Mouse (Mus musculus) lung, embryonic 16.5 days (tissue): ENCODE measurements around the gene Rnf166. TPM values are rescaled to one million over a fixed set of nuclear protein-coding genes. Genes with fewer than 3 reads are reported as not detected.

Experiments
- ATAC-seq: fragments of 200-750 bp; cut with Nextera tagmentation; 2 replicates; pipeline ENCODE4 v1.8.0; 2017; ENCODE audit warnings: low read depth, mild to moderate bottlenecking, moderate library complexity
- H3K27ac ChIP-seq: fragments of 300-500 bp; sonication (generic); 2 replicates; pipeline ENCODE4 v1.5.1; 2014; ENCODE audit warnings: mild to moderate bottlenecking, control low read depth, low read length
- H3K27me3 ChIP-seq: fragments of 300-500 bp; sonication (generic); 2 replicates; pipeline ENCODE4 v1.6.1; 2014; ENCODE audit warnings: low read depth, low read length, mixed read lengths; ENCODE audit not compliant: control insufficient read depth, insufficient read depth
- H3K36me3 ChIP-seq: fragments of 300-500 bp; sonication (generic); 2 replicates; pipeline ENCODE4 v1.6.1; 2014; ENCODE audit warnings: low read length; ENCODE audit not compliant: control insufficient read depth, insufficient read depth
- H3K4me1 ChIP-seq: fragments of 300-500 bp; sonication (generic); replicated peaks from 2 replicates; pipeline ENCODE4 v1.6.1; 2014; ENCODE audit warnings: low read length, mixed read lengths; ENCODE audit not compliant: control insufficient read depth, insufficient read depth
- H3K4me2 ChIP-seq: fragments of 300-500 bp; sonication (generic); 2 replicates; pipeline ENCODE4 v1.6.1; 2014; ENCODE audit warnings: low read depth, low read length, control low read depth
- H3K4me3 ChIP-seq: fragments of 300-500 bp; sonication (generic); 2 replicates; pipeline ENCODE4 v1.5.1; 2014; ENCODE audit warnings: mild to moderate bottlenecking, low read length, control low read depth
- H3K9ac ChIP-seq: fragments of 300-500 bp; sonication (generic); 2 replicates; pipeline ENCODE4 v1.6.1; 2014; ENCODE audit warnings: low read length, control low read depth
- H3K9me3 ChIP-seq: fragments of 300-500 bp; sonication (generic); 2 replicates; pipeline ENCODE4 v1.6.1; 2016; ENCODE audit warnings: low read length; ENCODE audit not compliant: control insufficient read depth
- WGBS: fragments of 180-500 bp; shearing (Covaris S2); extraction: QIAGEN DNeasy Blood & Tissue Kit; methylation state at CpG from one replicate; pipeline ENCODE4 v1.1.7; 2014; 5-methylcytosine and 5-hydroxymethylcytosine counted together
- polyA plus RNA-seq: library from polyadenylated mRNA; unstranded; fragments of >200 nt; fragmentation: Nextera tagmentation; extraction: Ambion mirVana; gene quantifications from 2 replicates; pipeline ENCODE4 v1.2.1, GENCODE M21; 2015

Rnf166 gene
- polyA plus RNA-seq, 1 experiment from 2014 or later = 40.1 TPM

GRCm38 (mm10) chr8:122436146-122436545, 39.7 kb downstream of the Rnf166 start:
- peaks cover 18% of the 10 kb centered on the region for H3K4me1 ChIP-seq
- WGBS = 92% methylated on average over 9 of the region's 9 CpGs
- H3K9me3 ChIP-seq = 0 out of 2 replicates have a peak, but pooled peaks cover 5% of the 10 kb centered on the region
- peaks cover 4% of the 10 kb centered on the region for H3K36me3 ChIP-seq
- ATAC-seq = no peak
- no peak overlapping the region for H3K4me3 ChIP-seq
- H3K4me2 ChIP-seq = no peak overlapping the region
- H3K27ac ChIP-seq = no peak overlapping the region
- H3K27me3 ChIP-seq = no peaks in the 10 kb centered on the region
- H3K9ac ChIP-seq = no peak overlapping the region

- H3K4me2 ChIP-seq = no peak overlapping the region
- no peaks in the 10 kb centered on the region for H3K27me3 ChIP-seq
- H3K36me3 ChIP-seq = peaks cover 4% of the 10 kb centered on the region
- H3K4me1 ChIP-seq = peaks cover 19% of the 10 kb centered on the region
- H3K9ac ChIP-seq = no peak overlapping the region
- ATAC-seq = no peak
- WGBS = 90% methylated on average over 6 of the region's 6 CpGs
- no peak overlapping the region for H3K27ac ChIP-seq
- H3K9me3 ChIP-seq = 0 out of 2 replicates have a peak, but pooled peaks cover 5% of the 10 kb centered on the region
- H3K4me3 ChIP-seq = no peak overlapping the region
Observed at GRCm38 (mm10) chr8:122435375-122435774, 40.5 kb downstream of the Rnf166 start.

- H3K4me1 ChIP-seq = peaks cover 19% of the 10 kb centered on the region
- 53% methylated on average over 11 of the region's 11 CpGs for WGBS
- H3K9ac ChIP-seq = peak overlapping the region; percentile 89
Observed at GRCm38 (mm10) chr8:122433269-122433905, 42.5 kb downstream of the Rnf166 start.

GRCm38 (mm10) chr8:122432443-122433268, 43.2 kb downstream of the Rnf166 start, which contains the start of gene Cyba:
TSS of gene Cyba (minus strand) at chr8:122432930.
- H3K4me2 ChIP-seq = peak within 1 kb of the TSS; percentile 92
- peak within 1 kb of the TSS; percentile 73 for H3K4me3 ChIP-seq
- peaks cover 19% of the 10 kb centered on the region for H3K4me1 ChIP-seq
- peak; percentile 94 for ATAC-seq
- no peaks in the 10 kb centered on the region for H3K27me3 ChIP-seq
- peak within 1 kb of the TSS; percentile 85 for H3K27ac ChIP-seq
- peak within 1 kb of the TSS; percentile 89 for H3K9ac ChIP-seq
- 2% methylated on average over 40 of the region's 45 CpGs for WGBS
- H3K36me3 ChIP-seq = peaks cover 4% of the 10 kb centered on the region
- 0 out of 2 replicates have a peak, but pooled peaks cover 5% of the 10 kb centered on the region for H3K9me3 ChIP-seq

More at GRCm38 (mm10) chr8:122433269-122433905, 42.5 kb downstream of the Rnf166 start:
- peaks cover 4% of the 10 kb centered on the region for H3K36me3 ChIP-seq
- peak overlapping the region; percentile 28; the same call in 1 of the 2 replicates for H3K27ac ChIP-seq
- H3K4me2 ChIP-seq = peak overlapping the region; percentile 92
- peak overlapping the region; percentile 73 for H3K4me3 ChIP-seq
- H3K9me3 ChIP-seq = 0 out of 2 replicates have a peak, but pooled peaks cover 5% of the 10 kb centered on the region
- H3K27me3 ChIP-seq = no peaks in the 10 kb centered on the region
- peak; percentile 31 for ATAC-seq

- peak; percentile 9; the same call in 1 of the 2 replicates for ATAC-seq
- 26% methylated on average over 18 of the region's 18 CpGs for WGBS
Observed at GRCm38 (mm10) chr8:122431694-122432442, 44.0 kb downstream of the Rnf166 start.

GRCm38 (mm10) chr8:122430646-122431045, 45.2 kb downstream of the Rnf166 start:
- H3K4me1 ChIP-seq = peaks cover 19% of the 10 kb centered on the region

More at GRCm38 (mm10) chr8:122431694-122432442, 44.0 kb downstream of the Rnf166 start:
- Histone ChIP-seq H3K36me3 (peaks cover 4% of the 10 kb centered on the region), H3K9me3 (0 out of 2 replicates have a peak, but pooled peaks cover 5% of the 10 kb centered on the region), H3K27me3 (no peaks in the 10 kb centered on the region), H3K4me2 (peak overlapping the region; percentile 92), H3K27ac (peak overlapping the region; percentile 85), H3K9ac (peak overlapping the region; percentile 89), H3K4me1 (peaks cover 19% of the 10 kb centered on the region), H3K4me3 (peak overlapping the region; percentile 73)

GRCm38 (mm10) chr8:122430058-122430636, 45.7 kb downstream of the Rnf166 start:
- ATAC-seq = no peak
- no peaks in the 10 kb centered on the region for H3K9me3 ChIP-seq
- H3K9ac ChIP-seq = no peak overlapping the region
- no peak overlapping the region for H3K27ac ChIP-seq
- H3K4me2 ChIP-seq = no peak overlapping the region
- peaks cover 19% of the 10 kb centered on the region for H3K4me1 ChIP-seq
- no peaks in the 10 kb centered on the region for H3K27me3 ChIP-seq
- no peaks in the 10 kb centered on the region for H3K36me3 ChIP-seq
- WGBS = 73% methylated on average over 10 of the region's 10 CpGs
- no peak overlapping the region for H3K4me3 ChIP-seq

More at GRCm38 (mm10) chr8:122430646-122431045, 45.2 kb downstream of the Rnf166 start:
- H3K4me3 ChIP-seq = no peak overlapping the region
- H3K9ac ChIP-seq = no peak overlapping the region
- no peak overlapping the region for H3K27ac ChIP-seq
- WGBS = 70% methylated on average over 3 of the region's 3 CpGs
- ATAC-seq = no peak
- H3K4me2 ChIP-seq = no peak overlapping the region
- H3K36me3 ChIP-seq = peaks cover 4% of the 10 kb centered on the region
- 0 out of 2 replicates have a peak, but pooled peaks cover 5% of the 10 kb centered on the region for H3K9me3 ChIP-seq
- no peaks in the 10 kb centered on the region for H3K27me3 ChIP-seq

GRCm38 (mm10) chr8:122428163-122428562, 47.7 kb downstream of the Rnf166 start:
- Histone ChIP-seq H3K27ac (no peak overlapping the region), H3K4me2 (no peak overlapping the region), H3K9me3 (no peaks in the 10 kb centered on the region), H3K36me3 (no peaks in the 10 kb centered on the region), H3K4me3 (no peak overlapping the region), H3K9ac (no peak overlapping the region), H3K27me3 (no peaks in the 10 kb centered on the region), H3K4me1 (peaks cover 17% of the 10 kb centered on the region)
- no peak for ATAC-seq
- 87% methylated on average over 9 of the region's 9 CpGs for WGBS
